Mouse (Mus musculus): ENCODE data around the gene Fbxw22.
"Not testable (repeated sequence)": the region's sequence is repeated elsewhere in the genome, so short reads cannot be mapped to it uniquely, and the experiment has no call there.

The Fbxw22 gene

GRCm38 (mm10) chr9:109404196-109404595 lies at the start of gene Fbxw22:
Gene Fbxw22, minus strand, starts transcription at chr9:109404296.
- not testable (repeated sequence) for DNase-seq (ENCODE audit: extremely low read depth, insufficient read length, low spot score)

GRCm38 (mm10) chr9:109449040-109449439 lies 44.9 kb upstream of the Fbxw22 start, which contains the start of gene Fbxw16:
Gene Fbxw16, minus strand, starts transcription at chr9:109449140.
- DNase-seq (ENCODE audit: extremely low read depth, insufficient read length, low spot score): no peak

- no peak for DNase-seq (ENCODE audit: extremely low read depth, insufficient read length, low spot score)
Measured at GRCm38 (mm10) chr9:109432956-109433355, 28.9 kb upstream of the Fbxw22 start.

GRCm38 (mm10) chr9:109339559-109339958 lies 64.5 kb downstream of the Fbxw22 start, which contains the start of gene Fbxw28:
Gene Fbxw28, minus strand, starts transcription at chr9:109339659.
- not testable (repeated sequence) for DNase-seq (ENCODE audit: extremely low read depth, insufficient read length, low spot score)
